Mouse (Mus musculus): ENCODE data around the gene Kcnmb1.

The Kcnmb1 gene

GRCm38 (mm10) chr11:34002593-34002965 lies 39.8 kb downstream of the Kcnmb1 start:
- no peak for DNase-seq

- no peak for DNase-seq
Observed at GRCm38 (mm10) chr11:34007616-34008015, 44.8 kb downstream of the Kcnmb1 start.

GRCm38 (mm10) chr11:34008214-34008613 lies 45.4 kb downstream of the Kcnmb1 start:
- DNase-seq: no peak

GRCm38 (mm10) chr11:34008702-34009101 lies 45.9 kb downstream of the Kcnmb1 start:
- DNase-seq: peak; percentile 31

GRCm38 (mm10) chr11:34009316-34010087 lies 46.7 kb downstream of the Kcnmb1 start:
- no peak for DNase-seq

GRCm38 (mm10) chr11:34010133-34010858 lies 47.5 kb downstream of the Kcnmb1 start:
- DNase-seq: no peak

- no peak for DNase-seq
Observed at GRCm38 (mm10) chr11:34010859-34011172, 48.0 kb downstream of the Kcnmb1 start.

GRCm38 (mm10) chr11:34012007-34012652 lies 49.3 kb downstream of the Kcnmb1 start:
- DNase-seq: no peak

Measured in cerebellum, adult 9-10 months (tissue).